ENCODE assay signal across 9 mouse cellular contexts in genomic region chr10:63421739-63422735, GRCm38 (mm10). TPM values are rescaled to one million over a fixed set of nuclear protein-coding genes. Genes with fewer than 3 reads are reported as not detected.
DNase-seq lines count a peak whose midpoint lies in the region; ATAC-seq and TF ChIP-seq lines count a peak whose summit lies in the region.
"Had no signal": no experiment of that assay in that cellular context is flagged by ENCODE, and none has a peak within 500 bp of the region (broad histone marks: within the 10 kb centered on the region; RNA-seq: fewer than 3 reads in every experiment).

Gene Gm7075, minus strand, starts transcription at chr10:63421789.

- H3K4me1 ChIP-seq in hindbrain, embryonic 10.5 days (replicated peaks) = 0 out of 2 replicates have a peak, but pooled peaks cover 3% of the 10 kb centered on the region
- no peaks in the 10 kb centered on the region for H3K4me1 ChIP-seq in hindbrain, embryonic 14.5 days (replicated peaks; ENCODE audit: control insufficient read depth, insufficient read depth, low read length)
- H3K4me1 ChIP-seq in ES-Bruce4 (ENCODE audit: control insufficient read depth, insufficient read depth, low read length) = no peaks in the 10 kb centered on the region
- H3K4me1 ChIP-seq in embryonic facial prominence, embryonic 11.5 days (ENCODE audit: control insufficient read depth, insufficient read depth, low read length) = no peaks in the 10 kb centered on the region
- peaks cover 12 to 15% of the 10 kb centered on the region in 2 experiments for H3K4me1 ChIP-seq in liver, embryonic 14.5 days (replicated peaks; ENCODE audit: control insufficient read depth in 2 of 2, insufficient read depth in 2 of 2, low read length in 1 of 2)
- H3K4me1 ChIP-seq: midbrain, embryonic 12.5 days had no signal

- no peaks in the 10 kb centered on the region for H3K9me3 ChIP-seq in hindbrain, embryonic 10.5 days
- H3K9me3 ChIP-seq in hindbrain, embryonic 14.5 days (ENCODE audit: control insufficient read depth, low read length) = no peaks in the 10 kb centered on the region
- H3K9me3 ChIP-seq in ES-Bruce4 (replicated peaks; ENCODE audit: control insufficient read depth, insufficient read depth, low read length, poor library complexity, severe bottlenecking) = no peaks in the 10 kb centered on the region
- no peaks in the 10 kb centered on the region for H3K9me3 ChIP-seq in embryonic facial prominence, embryonic 11.5 days (replicated peaks; ENCODE audit: control insufficient read depth, low read length)
- H3K9me3 ChIP-seq in liver, embryonic 14.5 days (ENCODE audit: control insufficient read depth, low read length) = no peaks in the 10 kb centered on the region
- H3K9me3 ChIP-seq: midbrain, embryonic 12.5 days had no signal

- 88% methylated on average over 18 of the region's 18 CpGs for WGBS in hindbrain, embryonic 10.5 days
- WGBS in hindbrain, embryonic 14.5 days = 90% methylated on average over 18 of the region's 18 CpGs
- 90% methylated on average over 18 of the region's 18 CpGs for WGBS in embryonic facial prominence, embryonic 11.5 days
- WGBS in liver, embryonic 14.5 days (ENCODE audit: insufficient replicate concordance) = 79% methylated on average over 18 of the region's 18 CpGs

- no peak within 1 kb of the TSS for H3K4me2 ChIP-seq in hindbrain, embryonic 14.5 days (replicated peaks)
- no peak within 1 kb of the TSS for H3K4me2 ChIP-seq in embryonic facial prominence, embryonic 11.5 days (ENCODE audit: low read depth, low read length)
- no peak within 1 kb of the TSS for H3K4me2 ChIP-seq in liver, embryonic 14.5 days (ENCODE audit: low read depth)
- H3K4me2 ChIP-seq: midbrain, embryonic 12.5 days had no signal

- no peak within 1 kb of the TSS for H3K4me3 ChIP-seq in hindbrain, embryonic 10.5 days
- H3K4me3 ChIP-seq in hindbrain, embryonic 14.5 days (replicated peaks; ENCODE audit: low read length) = no peak within 1 kb of the TSS
- H3K4me3 ChIP-seq in ES-Bruce4 (ENCODE audit: low read depth, low read length) = no peak within 1 kb of the TSS
- H3K4me3 ChIP-seq in embryonic facial prominence, embryonic 11.5 days (ENCODE audit: low read depth, low read length) = no peak within 1 kb of the TSS
- H3K4me3 ChIP-seq in liver, embryonic 14.5 days (ENCODE audit: insufficient read depth in 1 of 2, low read depth in 2 of 2, low read length in 2 of 2) = no peak within 1 kb of the TSS
- H3K4me3 ChIP-seq: midbrain, embryonic 12.5 days had no signal

- no peaks in the 10 kb centered on the region for H3K36me3 ChIP-seq in hindbrain, embryonic 10.5 days
- no peaks in the 10 kb centered on the region for H3K36me3 ChIP-seq in hindbrain, embryonic 14.5 days (replicated peaks; ENCODE audit: control insufficient read depth, insufficient read depth)
- H3K36me3 ChIP-seq in ES-Bruce4 (ENCODE audit: control insufficient read depth, insufficient read depth, low read length, poor library complexity, severe bottlenecking) = no peaks in the 10 kb centered on the region
- H3K36me3 ChIP-seq in embryonic facial prominence, embryonic 11.5 days (replicated peaks; ENCODE audit: control insufficient read depth, insufficient read depth, low read depth, low read length) = no peaks in the 10 kb centered on the region
- no peaks in the 10 kb centered on the region for H3K36me3 ChIP-seq in liver, embryonic 14.5 days (replicated peaks; ENCODE audit: control insufficient read depth, insufficient read depth, low read depth)
- H3K36me3 ChIP-seq: midbrain, embryonic 12.5 days had no signal

- ATAC-seq in hindbrain, embryonic 14.5 days (ENCODE audit: low FRiP score) = no peak
- no peak for ATAC-seq in embryonic facial prominence, embryonic 11.5 days (replicated peaks; ENCODE audit: insufficient number of reproducible peaks, low FRiP score, low TSS enrichment, low read depth)
- ATAC-seq in liver, embryonic 14.5 days (ENCODE audit: insufficient read depth) = no peak; the same call in 1 of the 2 replicates

- peak; percentile 48 for DNase-seq in hindbrain, embryonic 10.5 days (ENCODE audit: low spot score)
- DNase-seq in hindbrain, embryonic 14.5 days (ENCODE audit: low spot score) = no peak
- DNase-seq in 3T3-L1 (ENCODE audit: low read depth, low spot score) = peak; percentile 54
- peak; percentile 42 for DNase-seq in embryonic facial prominence, embryonic 11.5 days (ENCODE audit: low spot score)
- peak in 2 of 3 experiments; percentile 48 to 54 for DNase-seq in liver, embryonic 14.5 days (ENCODE audit: low read depth in 3 of 3, low spot score in 3 of 3)
- peak; percentile 21 to 49 for DNase-seq in spleen, adult 18-20 months
- DNase-seq in frontal cortex, postnatal 14 days (ENCODE audit: low spot score in 2 of 2) = no peak

- no peak within 1 kb of the TSS for H3K27ac ChIP-seq in hindbrain, embryonic 10.5 days
- H3K27ac ChIP-seq in hindbrain, embryonic 14.5 days = no peak within 1 kb of the TSS
- no peak within 1 kb of the TSS for H3K27ac ChIP-seq in ES-Bruce4 (ENCODE audit: insufficient read depth, low read length)
- no peak within 1 kb of the TSS for H3K27ac ChIP-seq in embryonic facial prominence, embryonic 11.5 days (replicated peaks; ENCODE audit: low read depth, low read length)
- H3K27ac ChIP-seq in liver, embryonic 14.5 days = no peak within 1 kb of the TSS
- H3K27ac ChIP-seq: midbrain, embryonic 12.5 days had no signal

- no peaks in the 10 kb centered on the region for H3K27me3 ChIP-seq in hindbrain, embryonic 10.5 days (ENCODE audit: insufficient read depth, poor library complexity, severe bottlenecking)
- H3K27me3 ChIP-seq in hindbrain, embryonic 14.5 days (ENCODE audit: control insufficient read depth, insufficient read depth, low read length) = no peaks in the 10 kb centered on the region
- H3K27me3 ChIP-seq in ES-Bruce4 (ENCODE audit: control insufficient read depth, insufficient read depth, low read length, poor library complexity, severe bottlenecking) = no peaks in the 10 kb centered on the region
- no peaks in the 10 kb centered on the region for H3K27me3 ChIP-seq in embryonic facial prominence, embryonic 11.5 days (ENCODE audit: control insufficient read depth, insufficient read depth, low read length)
- no peaks in the 10 kb centered on the region for H3K27me3 ChIP-seq in liver, embryonic 14.5 days (ENCODE audit: control insufficient read depth, insufficient read depth, low read length)
- H3K27me3 ChIP-seq: midbrain, embryonic 12.5 days had no signal

- no peak for TF ChIP-seq POLR2A in ES-Bruce4 (IDR thresholded peaks at IDR 0.05; ENCODE audit: insufficient read depth, low read length)

- TF ChIP-seq CTCF in ES-Bruce4 (IDR thresholded peaks at IDR 0.05; ENCODE audit: low read depth, low read length) = peak; percentile 76
- peak; percentile 89 for TF ChIP-seq CTCF in liver, embryonic 14.5 days (IDR thresholded peaks at IDR 0.05; ENCODE audit: low read depth)

- H3K9ac ChIP-seq in hindbrain, embryonic 14.5 days = no peak within 1 kb of the TSS
- H3K9ac ChIP-seq in ES-Bruce4 (ENCODE audit: low read depth, poor library complexity, severe bottlenecking) = no peak within 1 kb of the TSS
- H3K9ac ChIP-seq in embryonic facial prominence, embryonic 11.5 days (replicated peaks; ENCODE audit: low read length) = no peak within 1 kb of the TSS
- H3K9ac ChIP-seq in liver, embryonic 14.5 days (replicated peaks) = no peak within 1 kb of the TSS
- H3K9ac ChIP-seq: midbrain, embryonic 12.5 days had no signal

- TF ChIP-seq EP300 in ES-Bruce4 (IDR thresholded peaks at IDR 0.05; ENCODE audit: insufficient read depth, low read depth, low read length) = no peak
- TF ChIP-seq EP300 in liver, embryonic 14.5 days (IDR thresholded peaks at IDR 0.05; ENCODE audit: low read depth) = no peak

RNA-seq across cellular contexts. Expression of gene Gm7075, which starts in this region (rescaled TPM):
- not detected in 2 replicates for polyA plus RNA-seq in hindbrain, embryonic 10.5 days (2016; fragmentation: Nextera tagmentation; extraction: Ambion mirVana)
- polyA plus RNA-seq in hindbrain, embryonic 14.5 days (2014; fragmentation: Nextera tagmentation; extraction: Ambion mirVana) = not detected in 2 replicates
- polyA plus RNA-seq in ES-Bruce4 (2011; ENCODE audit: insufficient read depth, insufficient read length, low read depth, missing spikeins) = not detected in 2 replicates
- not detected in 2 replicates for polyA plus RNA-seq in embryonic facial prominence, embryonic 11.5 days (2014; fragmentation: Nextera tagmentation; extraction: Ambion mirVana)
- 0.34 TPM in 1 of 2 replicates, not detected in the other for polyA plus RNA-seq in liver, embryonic 14.5 days (2012; rRNA removed)
- polyA plus RNA-seq in liver, embryonic 14.5 days (2014; fragmentation: Nextera tagmentation; extraction: Ambion mirVana) = not detected in 2 replicates
- polyA plus RNA-seq: midbrain, embryonic 12.5 days had no signal

Comparison
In these comparisons a context has a peak if more than half of its experiments do, and no peak if none do; other contexts are left out.
1. Peak in DNase-seq in hindbrain, embryonic 10.5 days; RNA of the gene not detected or under 1 TPM.
2. Peak in DNase-seq in embryonic facial prominence, embryonic 11.5 days; RNA of the gene not detected or under 1 TPM.
3. Peak in DNase-seq in liver, embryonic 14.5 days; RNA of the gene not detected or under 1 TPM.
4. DNase-seq: peak in 3T3-L1 (single experiment) and spleen, adult 18-20 months (2 of 2); none in hindbrain, embryonic 14.5 days (single experiment) and frontal cortex, postnatal 14 days (0 of 2).